Mouse (Mus musculus) E14TG2a.4 (cell line): Measurements from ENCODE around the gene Emilin2.

ENCODE experiments used
- H3K27me3 ChIP-seq: 2 replicates; pipeline ENCODE4 v1.6.1; 2014; ENCODE audit warnings: low read length, control low read depth; ENCODE audit not compliant: insufficient read depth
- H3K36me3 ChIP-seq: 2 replicates; pipeline ENCODE4 v1.6.1; 2014; ENCODE audit warnings: low read length, control low read depth; ENCODE audit not compliant: insufficient read depth
- H3K4me1 ChIP-seq: replicated peaks from 2 replicates; pipeline ENCODE4 v1.6.1; 2014; ENCODE audit warnings: low read depth, low read length, control low read depth
- H3K4me3 ChIP-seq: replicated peaks from 2 replicates; pipeline ENCODE4 v1.5.1; 2014; ENCODE audit warnings: mild to moderate bottlenecking, low read length
- H3K9me3 ChIP-seq: 2 replicates; pipeline ENCODE4 v1.6.1; 2014; ENCODE audit warnings: low read length, control low read depth
- CTCF ChIP-seq: conservative IDR thresholded peaks from 2 replicates; pipeline ENCODE4 v1.5.1; 2014; ENCODE audit warnings: low read length
- NANOG ChIP-seq: IDR thresholded peaks from 2 replicates; pipeline ENCODE4 v1.6.1; 2014; ENCODE audit warnings: borderline replicate concordance, low read length, mixed read lengths
- POU5F1 ChIP-seq: IDR thresholded peaks from 2 replicates; pipeline ENCODE4 v1.6.1; 2014; ENCODE audit warnings: low read length, borderline replicate concordance

The Emilin2 gene

GRCm38 (mm10) chr17:71319361-71319760 is 7.6 kb upstream of the Emilin2 start:
- H3K27me3 ChIP-seq = peaks cover 5% of the 10 kb centered on the region
- H3K9me3 ChIP-seq = peaks cover 9% of the 10 kb centered on the region
- no peak overlapping the region for H3K4me3 ChIP-seq
- no peak for TF ChIP-seq NANOG
- no peak for TF ChIP-seq CTCF
- no peak for TF ChIP-seq POU5F1
- no peaks in the 10 kb centered on the region for H3K4me1 ChIP-seq
- no peaks in the 10 kb centered on the region for H3K36me3 ChIP-seq

- Histone ChIP-seq H3K36me3 (no peaks in the 10 kb centered on the region), H3K9me3 (peaks cover 6% of the 10 kb centered on the region), H3K4me1 (no peaks in the 10 kb centered on the region), H3K4me3 (no peak overlapping the region), H3K27me3 (peaks cover 9% of the 10 kb centered on the region)
- TF ChIP-seq CTCF (no peak), POU5F1 (no peak), NANOG (no peak)
Measured at GRCm38 (mm10) chr17:71317571-71317970, 5.8 kb upstream of the Emilin2 start.

- peaks cover 36% of the 10 kb centered on the region for H3K27me3 ChIP-seq
- H3K4me3 ChIP-seq = no peak overlapping the region
- TF ChIP-seq NANOG = no peak
- no peak for TF ChIP-seq POU5F1
- no peak for TF ChIP-seq CTCF
- no peaks in the 10 kb centered on the region for H3K9me3 ChIP-seq
- H3K4me1 ChIP-seq = peaks cover 13% of the 10 kb centered on the region
- H3K36me3 ChIP-seq = no peaks in the 10 kb centered on the region
Measured at GRCm38 (mm10) chr17:71314315-71314714, 2.5 kb upstream of the Emilin2 start.

- TF ChIP-seq NANOG (no peak), POU5F1 (no peak), CTCF (no peak)
- Histone ChIP-seq H3K27me3 (peaks cover 60% of the 10 kb centered on the region), H3K4me1 (peaks cover 13% of the 10 kb centered on the region), H3K36me3 (no peaks in the 10 kb centered on the region), H3K9me3 (no peaks in the 10 kb centered on the region), H3K4me3 (peak overlapping the region; percentile 83)
Measured at GRCm38 (mm10) chr17:71310486-71311339, 1.1 kb downstream of the Emilin2 start.

- peaks cover 62% of the 10 kb centered on the region for H3K27me3 ChIP-seq
- peak overlapping the region; percentile 83 for H3K4me3 ChIP-seq
- peaks cover 13% of the 10 kb centered on the region for H3K4me1 ChIP-seq
- no peaks in the 10 kb centered on the region for H3K36me3 ChIP-seq
- H3K9me3 ChIP-seq = no peaks in the 10 kb centered on the region
- TF ChIP-seq POU5F1 = no peak
- TF ChIP-seq CTCF = no peak
- TF ChIP-seq NANOG = no peak
Measured at GRCm38 (mm10) chr17:71309711-71310485, 1.9 kb downstream of the Emilin2 start.

- Histone ChIP-seq H3K36me3 (no peaks in the 10 kb centered on the region), H3K9me3 (no peaks in the 10 kb centered on the region), H3K4me1 (peaks cover 13% of the 10 kb centered on the region), H3K27me3 (peaks cover 63% of the 10 kb centered on the region), H3K4me3 (no peak overlapping the region)
- no peak for TF ChIP-seq POU5F1
- no peak for TF ChIP-seq CTCF
- TF ChIP-seq NANOG = no peak
Measured at GRCm38 (mm10) chr17:71309141-71309540, 2.6 kb downstream of the Emilin2 start.

- TF ChIP-seq CTCF = no peak
- no peak for TF ChIP-seq POU5F1
Measured at GRCm38 (mm10) chr17:71308296-71308695, 3.5 kb downstream of the Emilin2 start.

GRCm38 (mm10) chr17:71307251-71307790 is 4.5 kb downstream of the Emilin2 start:
- H3K27me3 ChIP-seq = peaks cover 64% of the 10 kb centered on the region
- no peak for TF ChIP-seq NANOG
- no peak for TF ChIP-seq CTCF
- no peak for TF ChIP-seq POU5F1
- H3K4me3 ChIP-seq = no peak overlapping the region
- no peaks in the 10 kb centered on the region for H3K9me3 ChIP-seq
- H3K36me3 ChIP-seq = no peaks in the 10 kb centered on the region
- peaks cover 15% of the 10 kb centered on the region for H3K4me1 ChIP-seq

More at GRCm38 (mm10) chr17:71308296-71308695, 3.5 kb downstream of the Emilin2 start:
- Histone ChIP-seq H3K4me3 (no peak overlapping the region), H3K4me1 (peaks cover 13% of the 10 kb centered on the region), H3K36me3 (no peaks in the 10 kb centered on the region), H3K27me3 (peaks cover 62% of the 10 kb centered on the region), H3K9me3 (no peaks in the 10 kb centered on the region)
